Mouse (Mus musculus) hindbrain, embryonic 15.5 days (tissue): ENCODE data around the gene Limd1. TPM values are rescaled to one million over a fixed set of nuclear protein-coding genes. Genes with fewer than 3 reads are reported as not detected.

Experiments
- ATAC-seq: fragments of 200-750 bp; cut with Nextera tagmentation; 2 replicates; pipeline ENCODE4 v1.8.0; 2017; ENCODE audit warnings: low read depth, moderate number of reproducible peaks, moderate TSS enrichment; ENCODE audit not compliant: low FRiP score
- H3K27ac ChIP-seq: fragments of 300-500 bp; sonication (generic); replicated peaks from 2 replicates; pipeline ENCODE4 v1.5.1; 2015; ENCODE audit warnings: mild to moderate bottlenecking, inconsistent platforms
- H3K27me3 ChIP-seq: fragments of 300-500 bp; sonication (generic); 2 replicates; pipeline ENCODE4 v1.6.1; 2015; ENCODE audit warnings: control low read depth, inconsistent platforms
- H3K36me3 ChIP-seq: fragments of 300-500 bp; sonication (generic); 2 replicates; pipeline ENCODE4 v1.6.1; 2015; ENCODE audit warnings: control low read depth, inconsistent platforms
- H3K4me1 ChIP-seq: fragments of 300-500 bp; sonication (generic); replicated peaks from 2 replicates; pipeline ENCODE4 v1.6.1; 2015; ENCODE audit warnings: control low read depth, inconsistent platforms
- H3K4me2 ChIP-seq: fragments of 300-500 bp; sonication (generic); 2 replicates; pipeline ENCODE4 v1.6.1; 2015; ENCODE audit warnings: moderate library complexity, mild to moderate bottlenecking, inconsistent platforms
- H3K4me3 ChIP-seq: fragments of 300-500 bp; sonication (generic); 2 replicates; pipeline ENCODE4 v1.5.1; 2015; ENCODE audit warnings: mild to moderate bottlenecking, inconsistent platforms
- H3K9ac ChIP-seq: fragments of 300-500 bp; sonication (generic); 2 replicates; pipeline ENCODE4 v1.6.1; 2015; ENCODE audit warnings: inconsistent platforms
- H3K9me3 ChIP-seq: fragments of 300-500 bp; sonication (generic); 2 replicates; pipeline ENCODE4 v1.6.1; 2016; ENCODE audit warnings: control low read depth, inconsistent platforms
- WGBS: fragments of 180-500 bp; shearing (Covaris S2); methylation state at CpG from one replicate; pipeline ENCODE4 v1.1.7; 2015; 5-methylcytosine and 5-hydroxymethylcytosine counted together
- polyA plus RNA-seq: library from polyadenylated mRNA; unstranded; fragments of >200 nt; fragmentation: Nextera tagmentation; extraction: Ambion mirVana; gene quantifications from 2 replicates; pipeline ENCODE4 v1.2.1, GENCODE M21; 2015

Limd1 gene
- polyA plus RNA-seq, 1 experiment from 2014 or later: 13.8 TPM

DNA sequence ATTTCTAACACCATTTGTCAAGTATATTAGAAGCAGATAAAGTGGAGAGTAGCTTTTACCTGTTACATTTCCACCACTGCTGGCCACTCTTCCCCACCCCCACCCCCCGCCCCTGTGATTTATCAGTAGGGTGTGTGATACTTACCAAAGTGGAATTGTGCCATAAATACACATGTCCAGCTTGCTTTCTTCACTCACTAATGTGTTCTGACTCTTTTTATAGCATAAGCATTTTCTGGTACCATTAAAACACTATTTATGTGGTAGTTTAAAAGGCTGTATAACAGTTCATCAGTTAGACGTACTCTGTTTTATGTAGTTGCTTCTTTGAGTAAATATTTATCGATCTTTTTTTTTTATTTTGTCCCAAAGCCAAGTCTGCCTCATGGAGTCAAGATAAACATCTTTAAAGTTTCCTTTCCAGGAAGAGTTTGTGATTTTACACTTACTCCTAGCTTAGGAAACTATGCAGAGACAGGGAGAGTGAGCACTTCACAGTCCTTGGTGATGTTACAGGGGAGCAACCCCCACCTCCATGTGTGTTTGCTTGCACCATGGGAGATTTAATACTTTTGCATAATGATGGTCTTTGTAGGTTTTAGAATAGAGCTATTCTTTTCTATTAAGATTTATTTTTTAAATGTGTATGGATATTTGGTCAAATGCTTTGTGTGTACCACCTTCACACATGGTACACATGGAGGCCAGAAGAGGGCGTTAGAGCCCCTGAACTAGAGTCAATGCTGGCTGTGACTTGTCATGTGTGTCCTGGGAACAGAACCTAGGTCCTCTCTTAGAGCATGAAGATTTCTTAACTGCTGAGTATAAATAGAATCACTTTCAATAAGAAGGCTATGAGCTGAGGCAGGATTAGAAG is 28.0 kb downstream of the Limd1 start:
- Histone ChIP-seq H3K9ac (no peak overlapping the region), H3K36me3 (no peaks in the 10 kb centered on the region), H3K9me3 (no peaks in the 10 kb centered on the region), H3K4me2 (no peak overlapping the region), H3K27me3 (no peaks in the 10 kb centered on the region), H3K27ac (no peak overlapping the region), H3K4me3 (no peak overlapping the region), H3K4me1 (peaks cover 6% of the 10 kb centered on the region)
- ATAC-seq: no peak
- WGBS: 84% methylated on average over 4 of the region's 4 CpGs

DNA sequence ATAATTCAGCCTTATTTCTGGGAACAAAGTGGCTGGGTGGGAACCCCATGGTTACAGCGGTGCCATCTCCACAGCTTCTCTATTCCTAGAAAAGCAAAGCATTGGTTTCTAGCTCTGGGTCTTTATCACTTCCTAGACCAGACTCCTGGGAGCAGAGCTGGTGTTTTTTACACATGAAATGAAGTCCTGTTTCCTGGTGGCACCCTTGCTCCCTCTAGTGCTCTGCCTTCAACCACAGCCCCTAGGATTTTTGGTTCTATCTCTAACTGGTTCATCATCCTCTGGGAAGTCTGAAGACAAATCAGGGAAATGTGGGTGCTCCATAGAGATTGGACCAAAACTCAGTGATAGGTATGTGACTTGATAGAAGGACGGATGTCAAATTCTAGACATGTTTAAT is 28.9 kb downstream of the Limd1 start:
- no peaks in the 10 kb centered on the region for H3K36me3 ChIP-seq
- no peak for ATAC-seq
- no peak overlapping the region for H3K9ac ChIP-seq
- H3K4me3 ChIP-seq: no peak overlapping the region
- no peaks in the 10 kb centered on the region for H3K9me3 ChIP-seq
- H3K27ac ChIP-seq: no peak overlapping the region
- WGBS: 96% methylated on average over 2 of the region's 2 CpGs
- no peaks in the 10 kb centered on the region for H3K27me3 ChIP-seq
- peaks cover 6% of the 10 kb centered on the region for H3K4me1 ChIP-seq
- H3K4me2 ChIP-seq: no peak overlapping the region

DNA sequence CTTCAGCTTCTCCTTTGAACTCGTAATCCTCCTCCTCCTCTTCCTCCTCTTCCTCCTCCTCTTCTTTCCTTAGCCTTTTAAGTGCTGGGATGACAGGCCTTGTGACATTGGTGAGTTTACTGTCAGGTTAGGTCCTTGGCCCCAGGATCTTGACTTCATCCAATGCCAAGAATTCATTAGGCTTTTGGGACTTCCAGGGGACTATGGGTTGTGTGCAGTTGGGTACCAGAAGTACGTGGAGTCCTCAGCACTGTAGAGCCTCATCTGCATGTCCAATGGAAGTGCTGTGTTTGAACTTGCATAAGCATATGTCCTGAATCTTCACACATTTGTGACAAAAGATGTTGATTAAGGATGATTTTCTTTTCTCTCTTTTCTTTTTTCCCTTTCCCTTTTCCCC is 30.5 kb downstream of the Limd1 start:
- Histone ChIP-seq H3K4me1 (peaks cover 6% of the 10 kb centered on the region), H3K27ac (no peak overlapping the region), H3K9me3 (no peaks in the 10 kb centered on the region), H3K27me3 (no peaks in the 10 kb centered on the region), H3K9ac (no peak overlapping the region), H3K36me3 (no peaks in the 10 kb centered on the region), H3K4me3 (no peak overlapping the region), H3K4me2 (no peak overlapping the region)
- 91% methylated on average over 2 of the region's 2 CpGs for WGBS
- ATAC-seq: no peak

DNA sequence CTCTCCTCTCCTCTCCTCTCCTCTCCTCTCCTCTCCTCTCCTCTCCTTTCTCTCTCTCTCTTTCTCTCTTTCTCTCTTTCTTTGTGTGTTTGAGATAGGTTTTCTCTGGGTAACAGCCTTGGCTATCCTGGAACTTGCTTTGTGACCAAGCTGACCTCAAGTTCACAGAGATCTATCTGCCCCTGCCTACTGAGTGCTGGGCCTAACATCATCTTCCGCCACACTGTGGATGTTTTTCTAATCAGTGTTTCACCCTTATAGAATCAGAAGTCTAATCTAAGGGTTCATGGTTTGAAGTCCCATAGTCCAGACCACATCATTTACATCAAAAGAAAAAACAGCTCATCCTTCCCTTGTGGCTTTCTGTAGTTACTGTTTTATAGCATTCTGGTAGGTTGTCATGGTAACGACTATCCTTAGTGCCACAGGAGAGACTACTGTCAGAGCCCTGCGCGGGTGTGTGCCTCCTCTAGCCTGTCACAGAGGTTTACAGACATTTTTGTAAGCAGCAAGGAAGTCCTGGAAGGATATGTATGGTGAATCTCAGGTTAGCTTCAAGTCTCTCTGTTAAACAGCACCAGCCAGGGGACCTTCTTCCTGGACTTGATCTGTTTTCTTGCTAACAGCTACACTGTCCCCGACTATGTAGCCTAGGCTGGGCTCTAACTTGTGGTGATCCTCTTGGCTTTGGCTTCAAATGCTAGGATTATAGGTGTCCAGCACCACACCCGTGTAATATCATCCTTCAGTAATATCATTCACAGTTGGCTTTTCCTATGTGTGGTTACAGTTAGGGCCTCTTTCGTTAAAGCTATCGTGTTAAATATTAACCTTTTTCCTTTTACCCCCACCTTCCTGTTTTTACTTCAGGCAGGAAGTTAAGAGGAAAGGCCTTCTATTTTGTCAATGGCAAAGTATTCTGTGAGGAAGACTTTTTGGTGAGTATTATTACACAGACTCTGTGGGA is 31.4 kb downstream of the Limd1 start:
- 70% methylated on average over 8 of the region's 8 CpGs for WGBS
- Histone ChIP-seq H3K36me3 (no peaks in the 10 kb centered on the region), H3K4me1 (peaks cover 6% of the 10 kb centered on the region), H3K9me3 (no peaks in the 10 kb centered on the region), H3K4me3 (no peak overlapping the region), H3K27ac (peak overlapping the region; percentile 48; the same call in 1 of the 2 replicates), H3K9ac (no peak overlapping the region), H3K4me2 (no peak overlapping the region), H3K27me3 (no peaks in the 10 kb centered on the region)
- peak; percentile 85 for ATAC-seq

DNA sequence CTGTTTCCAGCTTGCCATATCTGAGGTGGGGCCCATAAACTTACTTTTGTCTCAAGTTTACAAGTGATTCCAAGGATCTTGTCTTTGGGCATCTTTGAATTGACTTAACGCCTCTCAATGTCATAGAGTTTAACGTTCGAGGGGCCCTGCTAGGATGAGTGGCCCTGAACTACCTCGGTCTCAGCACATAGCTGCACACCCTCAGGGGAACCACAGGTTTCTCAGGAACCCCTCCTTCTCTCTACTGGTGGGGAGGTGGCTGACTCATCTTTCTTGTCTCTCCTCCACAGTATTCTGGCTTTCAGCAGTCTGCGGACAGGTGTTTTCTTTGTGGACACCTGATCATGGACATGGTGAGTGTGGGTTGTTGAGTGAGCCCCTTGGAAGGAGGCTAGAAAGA is 32.4 kb downstream of the Limd1 start:
- no peak overlapping the region for H3K9ac ChIP-seq
- H3K27ac ChIP-seq: no peak overlapping the region
- H3K4me2 ChIP-seq: no peak overlapping the region
- WGBS: 97% methylated on average over 5 of the region's 5 CpGs
- no peak overlapping the region for H3K4me3 ChIP-seq
- no peaks in the 10 kb centered on the region for H3K27me3 ChIP-seq
- peaks cover 6% of the 10 kb centered on the region for H3K4me1 ChIP-seq
- ATAC-seq: no peak
- H3K9me3 ChIP-seq: no peaks in the 10 kb centered on the region
- H3K36me3 ChIP-seq: no peaks in the 10 kb centered on the region

DNA sequence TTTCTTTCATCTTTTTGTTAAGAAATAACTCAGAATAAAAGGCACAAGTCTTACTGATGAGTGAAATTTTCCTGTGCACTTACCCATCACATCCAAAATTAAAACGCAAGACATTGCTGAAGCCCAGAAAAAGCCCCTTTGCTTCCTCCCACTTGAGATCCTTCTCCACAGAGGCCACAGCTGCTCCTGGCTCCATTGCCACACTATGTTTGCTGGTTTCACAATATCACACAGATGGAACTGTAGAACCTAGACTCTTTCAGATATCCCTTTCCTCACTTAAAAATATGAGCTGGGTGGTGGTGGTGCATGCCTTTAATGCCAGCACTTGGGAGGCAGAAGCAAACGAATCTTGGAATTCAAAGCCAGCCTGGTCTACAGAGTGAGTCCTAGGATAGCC is 34.0 kb downstream of the Limd1 start:
- WGBS: 90% methylated on average over 2 of the region's 2 CpGs
- Histone ChIP-seq H3K9me3 (no peaks in the 10 kb centered on the region), H3K4me1 (peaks cover 6% of the 10 kb centered on the region), H3K9ac (no peak overlapping the region), H3K4me3 (no peak overlapping the region), H3K27ac (no peak overlapping the region), H3K27me3 (no peaks in the 10 kb centered on the region), H3K4me2 (no peak overlapping the region), H3K36me3 (no peaks in the 10 kb centered on the region)
- ATAC-seq: no peak

DNA sequence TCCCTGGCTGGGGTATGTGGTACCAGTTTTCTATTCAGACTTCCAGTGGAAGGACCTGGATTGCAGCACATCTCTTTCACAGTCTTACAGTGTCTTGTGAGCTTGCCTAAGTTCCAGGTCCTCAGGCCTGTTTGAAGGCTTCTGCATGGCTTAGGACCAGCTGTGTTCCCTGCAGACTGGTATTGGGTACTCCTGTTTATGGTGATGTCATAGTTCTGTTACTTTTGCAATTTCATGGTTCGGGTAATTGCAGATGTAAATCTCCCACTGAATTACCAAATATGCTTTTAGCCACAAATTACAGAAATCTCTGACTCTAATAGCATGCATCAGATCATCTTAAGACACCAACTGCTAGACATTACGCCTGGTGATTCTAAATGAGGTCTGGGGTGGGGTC is 36.6 kb downstream of the Limd1 start:
- Histone ChIP-seq H3K4me2 (no peak overlapping the region), H3K36me3 (peaks cover 14% of the 10 kb centered on the region), H3K9me3 (no peaks in the 10 kb centered on the region), H3K27ac (no peak overlapping the region), H3K27me3 (no peaks in the 10 kb centered on the region), H3K9ac (no peak overlapping the region), H3K4me1 (peaks cover under 1% of the 10 kb centered on the region), H3K4me3 (no peak overlapping the region)
- no peak for ATAC-seq
- 95% methylated on average over 2 of the region's 2 CpGs for WGBS

DNA sequence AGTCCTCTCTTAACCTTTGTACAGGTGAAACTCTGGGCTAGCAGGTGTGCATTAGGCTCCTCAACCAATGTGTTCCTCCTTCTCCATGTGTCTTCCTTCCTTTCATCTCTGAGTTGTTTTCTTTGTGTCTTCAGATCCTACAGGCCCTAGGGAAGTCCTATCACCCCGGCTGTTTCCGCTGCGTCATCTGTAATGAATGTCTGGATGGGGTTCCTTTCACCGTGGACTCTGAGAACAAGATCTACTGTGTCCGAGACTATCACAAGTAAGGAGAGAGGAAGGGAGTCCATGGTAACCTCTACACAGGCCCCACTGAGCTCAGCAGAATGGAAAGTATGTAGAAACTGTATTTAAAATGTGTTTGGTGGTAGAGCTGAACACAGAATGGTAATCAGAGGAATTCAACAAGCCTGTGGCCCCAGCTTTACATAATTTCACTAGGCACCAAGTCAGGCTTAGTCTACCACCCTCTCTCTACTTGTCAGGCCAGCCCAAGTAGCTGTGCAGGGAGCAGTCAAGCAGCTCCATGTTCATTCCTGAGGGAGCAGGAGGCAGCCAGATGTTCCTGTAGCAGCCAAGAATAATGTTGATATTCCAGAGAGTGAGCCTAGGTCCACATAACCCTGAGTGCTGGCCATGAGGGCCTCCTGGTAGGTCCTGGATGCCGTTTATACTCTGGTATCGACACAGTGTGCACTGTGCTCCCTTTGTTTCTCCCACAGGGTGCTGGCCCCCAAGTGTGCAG is 38.3 kb downstream of the Limd1 start:
- ATAC-seq: no peak
- no peak overlapping the region for H3K4me2 ChIP-seq
- no peaks in the 10 kb centered on the region for H3K9me3 ChIP-seq
- peaks cover 19% of the 10 kb centered on the region for H3K36me3 ChIP-seq
- no peak overlapping the region for H3K9ac ChIP-seq
- no peak overlapping the region for H3K4me3 ChIP-seq
- no peaks in the 10 kb centered on the region for H3K4me1 ChIP-seq
- H3K27ac ChIP-seq: no peak overlapping the region
- 89% methylated on average over 7 of the region's 7 CpGs for WGBS
- no peaks in the 10 kb centered on the region for H3K27me3 ChIP-seq

DNA sequence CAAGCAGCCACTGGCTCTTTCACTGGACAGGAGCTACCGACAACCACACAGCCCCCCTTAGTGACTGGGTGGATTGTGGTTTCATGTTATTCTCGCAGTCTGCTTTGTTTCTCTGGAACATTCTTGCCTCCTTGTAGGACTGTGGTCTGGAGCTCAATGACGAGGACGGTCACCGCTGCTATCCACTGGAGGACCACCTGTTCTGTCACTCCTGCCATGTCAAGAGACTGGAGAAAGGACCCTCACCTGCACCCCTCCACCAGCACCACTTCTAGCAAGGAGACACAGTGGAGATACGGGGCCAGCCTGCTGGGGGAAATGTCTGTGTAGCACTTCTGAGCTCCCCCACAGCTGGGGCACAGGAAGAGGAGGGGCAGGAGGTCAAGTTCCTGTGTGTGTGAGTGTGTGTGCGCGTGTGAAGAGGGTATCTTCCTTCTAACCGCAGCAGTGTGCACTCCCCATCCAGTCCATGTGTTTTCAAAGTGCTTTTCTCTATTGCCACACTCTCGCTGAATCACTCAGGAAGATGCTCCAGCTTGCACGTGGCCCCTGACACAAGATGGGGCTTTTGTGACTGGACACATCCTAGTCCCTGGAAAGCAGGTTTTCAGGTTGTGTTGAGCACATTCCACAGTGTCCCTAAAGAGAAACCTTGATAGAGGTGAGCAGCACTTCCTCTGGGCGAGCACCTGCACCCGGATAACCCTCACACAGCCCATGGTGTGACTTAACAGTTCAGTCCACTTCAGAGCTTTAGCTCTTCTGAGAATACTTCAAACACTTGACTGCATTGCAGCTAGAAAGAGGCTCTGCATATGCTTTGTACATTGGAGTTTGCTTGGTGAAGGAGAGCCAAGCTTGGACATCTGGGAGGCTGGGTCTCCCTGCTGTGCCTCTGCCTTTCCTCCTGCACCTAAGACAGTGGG is 40.7 kb downstream of the Limd1 start:
- H3K4me3 ChIP-seq: no peak overlapping the region
- WGBS: 87% methylated on average over 13 of the region's 13 CpGs
- H3K9me3 ChIP-seq: no peaks in the 10 kb centered on the region
- H3K4me1 ChIP-seq: no peaks in the 10 kb centered on the region
- ATAC-seq: no peak
- no peak overlapping the region for H3K9ac ChIP-seq
- no peak overlapping the region for H3K4me2 ChIP-seq
- H3K36me3 ChIP-seq: peaks cover 19% of the 10 kb centered on the region
- no peak overlapping the region for H3K27ac ChIP-seq
- H3K27me3 ChIP-seq: no peaks in the 10 kb centered on the region

DNA sequence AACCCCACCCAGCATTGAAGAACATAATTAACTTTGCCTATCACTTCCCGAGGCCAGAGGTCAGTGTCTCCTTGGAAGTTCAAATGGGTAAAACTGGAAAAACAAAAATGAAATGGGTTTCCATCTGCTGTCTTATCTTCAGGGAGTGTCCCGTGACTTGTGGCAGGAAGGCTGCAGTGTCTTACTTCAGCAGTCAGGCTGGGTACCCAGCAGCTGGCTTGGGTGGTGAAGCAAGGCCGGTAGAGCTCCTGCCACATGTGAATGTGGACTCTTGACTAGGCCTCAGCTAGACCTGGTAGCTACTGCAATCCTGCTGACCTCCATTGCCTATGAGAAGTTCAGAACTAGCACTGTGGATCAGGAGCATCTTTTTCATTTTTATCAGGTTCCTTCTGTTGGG is 42.2 kb downstream of the Limd1 start:
- peaks cover 19% of the 10 kb centered on the region for H3K36me3 ChIP-seq
- no peak overlapping the region for H3K4me3 ChIP-seq
- H3K9ac ChIP-seq: no peak overlapping the region
- no peaks in the 10 kb centered on the region for H3K9me3 ChIP-seq
- H3K27me3 ChIP-seq: no peaks in the 10 kb centered on the region
- no peak for ATAC-seq
- no peak overlapping the region for H3K4me2 ChIP-seq
- H3K4me1 ChIP-seq: 0 out of 2 replicates have a peak, but pooled peaks cover 4% of the 10 kb centered on the region
- H3K27ac ChIP-seq: no peak overlapping the region
- 93% methylated on average over 3 of the region's 3 CpGs for WGBS

DNA sequence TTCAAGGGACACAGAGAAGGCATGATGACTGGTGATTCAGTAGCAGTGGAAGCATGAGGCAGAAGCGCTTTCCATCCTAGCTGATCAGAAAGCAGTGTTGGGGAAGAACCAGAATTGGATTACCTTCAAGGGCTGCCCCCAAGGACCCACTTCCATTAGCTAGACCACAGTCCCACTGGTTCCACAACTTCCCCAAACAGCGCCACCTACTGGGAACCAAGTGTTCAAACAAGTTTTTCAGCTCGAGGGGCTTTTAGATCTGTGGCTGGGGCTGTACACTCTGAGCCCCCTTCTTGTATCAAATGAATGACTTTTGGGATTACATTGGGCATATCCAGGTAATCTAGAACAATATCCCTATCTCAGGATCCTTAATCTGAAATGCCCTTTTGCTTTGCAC is 45.2 kb downstream of the Limd1 start:
- Histone ChIP-seq H3K4me1 (peaks cover 13% of the 10 kb centered on the region), H3K9ac (no peak overlapping the region), H3K4me2 (no peak overlapping the region), H3K27me3 (no peaks in the 10 kb centered on the region), H3K9me3 (no peaks in the 10 kb centered on the region), H3K36me3 (peaks cover 18% of the 10 kb centered on the region), H3K27ac (no peak overlapping the region), H3K4me3 (no peak overlapping the region)
- ATAC-seq: no peak
- 33% methylated on average over 3 of the region's 3 CpGs for WGBS
